Mouse (Mus musculus) right cerebral cortex, postnatal 36 days (tissue): ENCODE measurements around the gene Rap1a.

Source experiments
- DNase-seq, 2 experiments: peaks; one replicate each; pipeline ENCODE4 v3.0.0; 2022; ENCODE audit warnings: low spot score in 2 of 2, mixed read lengths in 1 of 2

The Rap1a gene

DNA sequence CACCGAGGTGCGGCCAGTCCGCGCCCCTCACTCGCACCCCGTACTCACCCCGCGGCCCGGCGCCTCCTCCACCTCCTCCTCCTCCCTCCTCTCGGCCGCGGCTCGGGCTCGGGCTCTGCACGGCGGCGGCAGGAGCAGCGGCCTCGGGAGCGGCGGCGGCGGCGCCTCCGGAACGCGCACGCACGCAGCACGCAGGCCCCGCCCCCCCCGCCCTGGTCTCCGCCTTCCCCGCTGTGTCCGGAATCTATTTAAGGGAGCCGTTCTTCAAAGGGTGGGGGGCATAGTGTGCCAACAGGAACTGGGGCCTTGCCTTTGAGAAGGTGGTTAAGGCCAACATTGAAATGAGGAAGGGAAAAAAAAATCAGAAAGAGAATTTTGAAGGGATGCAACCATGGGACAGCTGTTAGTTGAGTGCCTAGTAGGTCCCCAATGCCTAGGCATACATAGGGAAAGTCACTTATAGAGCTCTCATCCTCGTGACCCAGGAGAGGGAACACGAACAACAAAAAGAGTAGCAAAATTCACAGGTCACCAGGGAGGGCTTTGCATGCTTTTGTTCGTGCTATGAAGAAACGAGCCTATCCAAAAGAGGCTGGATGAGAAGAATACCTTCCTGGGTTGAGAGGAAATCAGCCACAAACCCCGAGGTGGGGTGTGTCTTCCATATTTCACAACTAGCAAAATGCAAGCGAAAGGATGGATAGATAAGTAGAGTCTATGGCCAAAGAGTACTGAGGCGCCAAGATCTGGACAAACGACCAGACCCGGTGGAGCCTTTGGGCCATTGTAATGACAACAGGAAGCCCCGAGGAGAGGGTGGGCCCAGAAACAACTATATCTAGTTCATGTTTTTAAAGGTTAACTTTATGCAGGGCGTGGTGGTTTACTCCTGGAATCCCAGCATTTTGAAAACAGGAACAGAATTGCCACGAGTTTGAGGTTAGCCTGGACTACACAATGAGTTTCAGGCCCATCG is at the start of gene Rap1a:
Gene Rap1a, minus strand, starts transcription at position 146 of the 976 bp plus-strand sequence.
- DNase-seq: peak; percentile 39 to 55

GRCm38 (mm10) chr3:105846294-105847069 is 45.3 kb upstream of the Rap1a start:
- DNase-seq: no peak

- no peak for DNase-seq
These were observed 38.7 kb upstream of the Rap1a start for GRCm38 (mm10) chr3:105839836-105840235.

DNA sequence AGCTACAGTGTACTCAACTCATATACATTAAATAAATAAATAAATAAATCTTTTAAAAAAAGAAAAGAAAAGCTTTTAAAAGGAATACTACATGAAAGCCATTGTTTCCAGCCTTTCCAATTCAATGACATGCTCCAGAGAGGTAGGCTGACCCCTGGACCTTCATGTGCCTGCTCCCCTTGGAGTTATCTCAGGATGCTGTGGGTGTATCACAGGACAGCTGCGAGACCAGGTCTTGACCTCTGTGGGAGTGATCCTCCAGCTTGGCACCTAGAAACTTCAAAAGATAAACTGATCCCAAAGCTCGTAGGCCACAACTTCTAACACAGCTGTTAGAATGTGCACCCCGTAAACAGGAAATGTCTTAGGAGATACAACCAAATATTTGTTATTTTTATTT is 37.5 kb upstream of the Rap1a start:
- DNase-seq: no peak

GRCm38 (mm10) chr3:105836883-105837282 is 35.7 kb upstream of the Rap1a start:
- DNase-seq: no peak

DNA sequence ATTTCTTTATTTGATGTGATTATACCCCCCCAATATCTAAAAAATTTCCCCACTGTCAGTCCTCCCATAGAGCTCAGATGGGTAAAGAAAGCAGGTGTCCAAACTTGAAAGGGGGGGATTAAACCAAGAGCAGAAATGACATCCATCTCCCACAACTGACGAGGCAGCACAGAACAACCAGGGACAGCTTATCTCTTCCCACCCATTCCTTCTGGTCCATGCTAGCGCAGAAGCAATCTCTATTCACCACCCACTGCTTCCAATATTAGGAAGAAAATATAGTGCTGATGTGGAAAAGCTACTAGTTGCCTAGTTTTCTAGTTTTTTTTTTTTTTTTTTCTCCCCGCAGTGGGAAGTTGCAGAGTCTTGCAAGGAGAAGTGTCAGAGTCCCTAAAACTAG is 34.7 kb upstream of the Rap1a start:
- no peak for DNase-seq

GRCm38 (mm10) chr3:105831584-105831983 is 30.4 kb upstream of the Rap1a start:
- DNase-seq: no peak

DNA sequence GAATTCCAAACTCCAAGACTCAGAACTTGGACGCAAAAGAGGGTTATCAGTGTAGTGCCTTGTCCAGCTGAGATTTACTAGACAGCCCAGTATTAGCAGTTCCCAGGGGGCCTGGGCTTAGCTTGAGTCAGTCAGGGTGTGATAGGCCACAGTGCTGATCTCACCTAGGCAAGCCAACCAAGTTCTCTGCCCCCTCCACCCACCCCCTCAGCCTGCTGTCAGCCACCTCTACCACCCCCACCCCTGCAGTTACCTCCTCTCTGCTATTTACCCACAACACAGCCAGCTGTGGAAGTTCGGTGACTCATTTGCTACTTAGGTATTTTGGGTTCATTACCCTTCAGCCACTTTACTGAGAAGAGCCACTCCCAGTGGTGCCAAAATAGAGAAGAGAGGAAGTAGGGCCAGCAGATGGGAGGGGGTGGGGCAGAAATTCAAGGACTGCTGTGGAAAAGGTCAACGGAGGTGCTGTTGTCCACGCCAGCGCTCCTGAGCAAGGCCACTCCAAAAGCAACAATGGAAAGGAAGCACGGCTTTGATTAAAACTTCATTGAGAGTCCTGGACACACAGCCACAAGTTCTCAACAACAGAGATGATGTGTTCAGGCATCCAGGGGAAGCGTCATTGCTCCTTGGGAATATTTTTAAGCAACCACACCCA is 24.5 kb upstream of the Rap1a start:
- DNase-seq: no peak

DNA sequence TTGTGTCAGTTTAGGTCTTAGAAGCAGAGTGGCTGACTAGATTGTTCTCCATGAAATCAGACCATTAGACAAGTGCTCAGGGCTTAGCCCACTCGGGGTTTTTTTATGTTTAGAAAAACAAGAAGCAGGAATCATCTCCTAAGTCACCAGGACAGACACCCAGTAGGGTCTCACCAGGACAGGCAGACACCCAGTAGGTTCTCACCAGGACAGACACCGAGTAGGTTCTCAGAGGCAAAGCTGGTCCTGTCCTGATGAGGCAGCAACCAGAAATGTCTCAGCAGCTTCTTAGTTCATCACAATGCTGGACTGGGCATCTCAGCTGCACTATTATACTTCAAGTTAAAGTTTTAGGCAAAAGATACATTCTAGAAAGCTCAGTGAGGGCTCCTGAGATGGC is 23.6 kb upstream of the Rap1a start:
- DNase-seq: no peak

GRCm38 (mm10) chr3:105824103-105824502 is 23.0 kb upstream of the Rap1a start:
- no peak for DNase-seq

- DNase-seq: no peak
These were observed 22.5 kb upstream of the Rap1a start for GRCm38 (mm10) chr3:105823609-105824008.

GRCm38 (mm10) chr3:105821504-105821903 is 20.4 kb upstream of the Rap1a start:
- no peak for DNase-seq

- DNase-seq: no peak
These were observed 19.1 kb upstream of the Rap1a start for GRCm38 (mm10) chr3:105820272-105820671.

DNA sequence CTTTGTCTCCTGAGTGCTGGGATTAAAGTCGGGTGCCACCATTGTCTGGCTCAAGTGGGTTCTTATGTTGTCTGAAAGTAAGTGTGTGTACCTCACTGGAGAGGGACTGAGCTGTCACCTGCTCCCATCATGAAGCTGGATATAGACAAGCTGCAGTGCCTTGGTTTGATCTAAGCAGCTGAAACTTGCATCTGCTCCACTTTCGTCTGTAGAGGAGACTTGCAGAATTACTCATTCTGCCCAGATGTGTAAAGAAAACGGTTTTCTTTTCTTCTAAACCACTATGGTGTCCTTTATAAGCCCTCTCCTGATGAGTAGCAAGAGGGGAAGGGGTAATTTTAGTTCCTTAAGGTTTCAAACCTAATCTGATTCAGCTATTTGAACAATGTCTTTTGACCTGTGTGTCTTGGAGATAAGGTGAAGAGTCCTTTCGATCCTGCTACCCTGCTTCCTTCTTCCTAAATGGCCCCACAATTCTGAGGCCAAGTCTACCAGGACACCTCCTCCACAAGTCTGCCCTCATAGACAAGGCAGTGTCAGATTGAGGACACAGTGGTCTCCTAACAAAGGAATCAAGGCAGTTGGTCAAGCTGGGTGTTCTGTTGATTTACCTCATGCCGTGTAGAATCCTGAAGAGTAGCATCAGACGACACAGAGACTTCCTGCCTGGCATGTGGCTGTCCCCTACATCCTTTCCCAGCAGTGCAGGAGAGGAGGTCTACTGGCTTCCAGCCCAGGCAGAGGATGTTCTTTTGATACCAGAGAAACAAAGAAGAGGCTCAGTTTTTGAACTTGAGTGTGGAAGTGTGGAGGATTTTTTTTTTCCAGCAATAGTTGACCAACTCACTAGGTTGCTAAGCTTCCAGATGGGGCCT is 17.2 kb upstream of the Rap1a start:
- no peak for DNase-seq

- no peak for DNase-seq
These were observed 15.0 kb upstream of the Rap1a start for GRCm38 (mm10) chr3:105816089-105816488.

DNA sequence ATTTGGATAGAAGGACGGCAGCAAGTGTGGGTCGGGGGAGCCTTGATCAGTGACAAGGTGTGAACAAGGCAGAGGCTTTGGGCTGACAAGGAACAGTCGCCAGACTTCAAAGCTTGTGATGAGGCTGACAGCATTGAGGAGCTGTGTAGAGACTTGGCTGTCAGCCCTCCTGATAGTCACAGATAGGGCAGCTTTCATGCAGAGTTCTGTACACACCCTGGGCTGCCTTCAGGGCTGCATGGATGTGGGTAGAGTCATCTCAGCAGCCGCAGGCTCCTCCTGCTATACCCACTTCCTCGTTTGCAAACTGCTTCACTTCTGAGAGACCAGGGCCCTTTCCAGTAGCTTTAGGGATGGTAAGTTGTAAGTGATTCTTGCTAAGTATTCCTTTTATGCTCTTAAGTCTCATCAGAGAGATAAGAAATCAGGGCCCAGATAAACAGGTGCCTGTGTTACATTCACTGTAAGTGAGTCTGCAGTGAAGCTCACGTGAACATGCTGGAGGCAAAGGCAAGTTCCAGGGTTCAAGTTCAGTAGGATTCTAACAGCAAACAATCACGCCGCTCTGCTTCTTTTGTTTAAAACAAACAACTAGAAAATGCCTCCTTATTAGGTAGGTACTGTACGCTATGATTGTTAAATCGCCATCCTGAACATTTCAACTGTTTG is 14.2 kb upstream of the Rap1a start:
- no peak for DNase-seq

GRCm38 (mm10) chr3:105811146-105811545 is 10.0 kb upstream of the Rap1a start:
- no peak for DNase-seq

DNA sequence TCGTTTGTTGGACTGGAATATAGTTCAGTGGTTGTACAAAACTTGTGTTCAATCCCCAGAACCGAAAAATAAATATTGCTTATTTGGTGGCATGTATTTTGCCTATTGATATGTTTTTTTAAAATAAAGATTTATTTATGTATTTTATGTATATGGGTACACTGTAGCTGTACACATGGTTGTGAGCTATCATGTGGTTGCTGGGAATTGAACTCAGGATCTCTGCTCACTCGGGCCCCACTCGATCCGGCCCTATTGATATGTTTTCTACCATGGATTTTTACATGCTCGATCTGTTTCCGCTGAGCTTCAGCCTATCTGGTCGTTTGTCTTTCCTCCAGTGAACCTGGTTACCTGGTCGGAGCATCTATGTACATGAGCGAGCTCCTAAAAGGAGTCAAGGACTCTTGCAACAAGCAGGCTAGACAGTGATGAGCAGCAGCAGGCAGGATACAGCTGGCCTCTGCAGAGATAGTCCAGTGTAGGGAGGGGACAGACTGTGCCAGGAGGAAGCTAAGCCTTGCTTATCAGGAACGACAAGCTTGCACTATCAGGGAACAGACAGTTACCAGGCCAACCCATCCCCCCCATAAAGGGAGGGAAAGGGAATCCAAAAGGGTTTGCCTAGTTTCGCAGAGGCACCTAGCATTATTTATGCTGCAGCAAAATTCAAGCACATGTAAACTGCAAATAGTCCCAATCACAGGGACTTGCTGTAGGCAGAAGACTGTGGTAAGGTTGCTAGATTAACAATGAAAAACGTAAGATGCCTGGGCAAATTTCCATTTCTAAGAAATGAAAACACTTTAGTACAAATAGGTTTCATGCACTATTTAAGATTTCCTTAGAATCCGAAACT is 7.3 kb upstream of the Rap1a start:
- DNase-seq: no peak

- no peak for DNase-seq
These were observed 6.5 kb upstream of the Rap1a start for GRCm38 (mm10) chr3:105807672-105808071.
